Mouse (Mus musculus): ENCODE data around the gene 4930595D18Rik. TPM values are rescaled to one million over a fixed set of nuclear protein-coding genes. Genes with fewer than 3 reads are reported as not detected.

4930595D18Rik gene
- not detected for total RNA-seq (2021)

GRCm38 (mm10) chr12:111184476-111184875 lies at the start of gene 4930595D18Rik:
TSS of gene 4930595D18Rik (minus strand) at chr12:111184491.
- no peak for DNase-seq
- intact Hi-C loops (cut with DNase I): no loop called here

GRCm38 (mm10) chr12:111233798-111234197 lies 49.5 kb upstream of the 4930595D18Rik start:
- intact Hi-C loops (cut with DNase I): no loop called here
- no peak for DNase-seq

GRCm38 (mm10) chr12:111230793-111231192 lies 46.5 kb upstream of the 4930595D18Rik start:
- DNase-seq: no peak
- intact Hi-C loops (cut with DNase I): no loop called here

- no peak for DNase-seq
- intact Hi-C loops (cut with DNase I): no loop called here
These were observed 44.2 kb upstream of the 4930595D18Rik start for GRCm38 (mm10) chr12:111228488-111228887.

- DNase-seq: no peak
- intact Hi-C loops (cut with DNase I): no loop called here
These were observed 43.1 kb upstream of the 4930595D18Rik start for GRCm38 (mm10) chr12:111227410-111227809.

GRCm38 (mm10) chr12:111225197-111225780 lies 41.0 kb upstream of the 4930595D18Rik start:
- intact Hi-C loops (cut with DNase I): no loop called here
- no peak for DNase-seq

- intact Hi-C loops (cut with DNase I): no loop called here
- DNase-seq: no peak
These were observed 34.6 kb upstream of the 4930595D18Rik start for GRCm38 (mm10) chr12:111218867-111219266.

- no peak for DNase-seq
- intact Hi-C loops (cut with DNase I): no loop called here
These were observed 27.4 kb upstream of the 4930595D18Rik start for GRCm38 (mm10) chr12:111211729-111212128.

GRCm38 (mm10) chr12:111207641-111208040 lies 23.4 kb upstream of the 4930595D18Rik start:
- intact Hi-C loops (cut with DNase I): no loop called here

GRCm38 (mm10) chr12:111203945-111204344 lies 19.7 kb upstream of the 4930595D18Rik start:
- intact Hi-C loops (cut with DNase I): no loop called here

More at GRCm38 (mm10) chr12:111207641-111208040, 23.4 kb upstream of the 4930595D18Rik start:
- DNase-seq: no peak

GRCm38 (mm10) chr12:111203076-111203475 lies 18.8 kb upstream of the 4930595D18Rik start:
- DNase-seq: no peak
- intact Hi-C loops (cut with DNase I): no loop called here

More at GRCm38 (mm10) chr12:111203945-111204344, 19.7 kb upstream of the 4930595D18Rik start:
- DNase-seq: no peak

- DNase-seq: no peak
- intact Hi-C loops (cut with DNase I): no loop called here
These were observed 12.3 kb upstream of the 4930595D18Rik start for GRCm38 (mm10) chr12:111196548-111196947.

GRCm38 (mm10) chr12:111193331-111193730 lies 9.0 kb upstream of the 4930595D18Rik start:
- no peak for DNase-seq

GRCm38 (mm10) chr12:111192777-111193176 lies 8.5 kb upstream of the 4930595D18Rik start:
- intact Hi-C loops (cut with DNase I): no loop called here
- DNase-seq: no peak

More at GRCm38 (mm10) chr12:111193331-111193730, 9.0 kb upstream of the 4930595D18Rik start:
- intact Hi-C loops (cut with DNase I): no loop called here

GRCm38 (mm10) chr12:111190891-111191290 lies 6.6 kb upstream of the 4930595D18Rik start:
- intact Hi-C loops (cut with DNase I): no loop called here
- peak; percentile 17 to 19 for DNase-seq

GRCm38 (mm10) chr12:111190355-111190754 lies 6.1 kb upstream of the 4930595D18Rik start:
- intact Hi-C loops (cut with DNase I): no loop called here
- no peak for DNase-seq

- DNase-seq: no peak
- intact Hi-C loops (cut with DNase I): no loop called here
These were observed 4.0 kb upstream of the 4930595D18Rik start for GRCm38 (mm10) chr12:111188295-111188694.

- no peak for DNase-seq
- intact Hi-C loops (cut with DNase I): no loop called here
These were observed 2.7 kb upstream of the 4930595D18Rik start for GRCm38 (mm10) chr12:111186986-111187385.

- intact Hi-C loops (cut with DNase I): no loop called here
These were observed 1.9 kb downstream of the 4930595D18Rik start for GRCm38 (mm10) chr12:111182378-111182777.

GRCm38 (mm10) chr12:111181848-111182247 lies 2.4 kb downstream of the 4930595D18Rik start:
- intact Hi-C loops (cut with DNase I): no loop called here
- DNase-seq: no peak

More at GRCm38 (mm10) chr12:111182378-111182777, 1.9 kb downstream of the 4930595D18Rik start:
- DNase-seq: no peak

- intact Hi-C loops (cut with DNase I): no loop called here
- no peak for DNase-seq
These were observed 5.5 kb downstream of the 4930595D18Rik start for GRCm38 (mm10) chr12:111178772-111179171.

- DNase-seq: no peak
- intact Hi-C loops (cut with DNase I): no loop called here
These were observed 15.4 kb downstream of the 4930595D18Rik start for GRCm38 (mm10) chr12:111168891-111169290.
